Mouse (Mus musculus) heart, embryonic 12.5 days (tissue): Measurements from ENCODE around the gene Commd9. TPM values are rescaled to one million over a fixed set of nuclear protein-coding genes. Genes with fewer than 3 reads are reported as not detected.

Experiments used
- ATAC-seq: fragments of 200-750 bp; cut with Nextera tagmentation; 2 replicates; pipeline ENCODE4 v1.8.0; 2017; ENCODE audit warnings: moderate TSS enrichment, moderate library complexity; ENCODE audit not compliant: insufficient number of reproducible peaks, low FRiP score
- H3K27ac ChIP-seq: fragments of 300-500 bp; sonication (generic); 2 replicates; pipeline ENCODE4 v1.5.1; 2016; ENCODE audit warnings: mild to moderate bottlenecking, moderate library complexity; ENCODE audit not compliant: poor library complexity, severe bottlenecking
- H3K27me3 ChIP-seq: fragments of 300-500 bp; sonication (generic); replicated peaks from 2 replicates; pipeline ENCODE4 v1.6.1; 2016; ENCODE audit warnings: mild to moderate bottlenecking, moderate library complexity
- H3K36me3 ChIP-seq: fragments of 300-500 bp; sonication (generic); 2 replicates; pipeline ENCODE4 v1.6.1; 2016; ENCODE audit warnings: mild to moderate bottlenecking, moderate library complexity
- H3K4me1 ChIP-seq: fragments of 300-500 bp; sonication (generic); replicated peaks from 2 replicates; pipeline ENCODE4 v1.6.1; 2016; ENCODE audit warnings: mild to moderate bottlenecking
- H3K4me2 ChIP-seq: fragments of 300-500 bp; sonication (generic); 2 replicates; pipeline ENCODE4 v1.6.1; 2016; ENCODE audit warnings: mild to moderate bottlenecking, moderate library complexity
- H3K4me3 ChIP-seq: fragments of 300-500 bp; sonication (generic); 2 replicates; pipeline ENCODE4 v1.5.1; 2016; ENCODE audit warnings: mild to moderate bottlenecking
- H3K9ac ChIP-seq: fragments of 300-500 bp; sonication (generic); 2 replicates; pipeline ENCODE4 v1.6.1; 2016; ENCODE audit warnings: mild to moderate bottlenecking, moderate library complexity
- H3K9me3 ChIP-seq: fragments of 300-500 bp; sonication (generic); replicated peaks from 2 replicates; pipeline ENCODE4 v1.6.1; 2016; ENCODE audit warnings: mild to moderate bottlenecking, moderate library complexity
- WGBS: fragments of 180-500 bp; shearing (Covaris S2); methylation state at CpG from one replicate; pipeline ENCODE4 v1.1.7; 2016; 5-methylcytosine and 5-hydroxymethylcytosine counted together
- polyA plus RNA-seq: library from polyadenylated mRNA; unstranded; fragments of >200 nt; fragmentation: Nextera tagmentation; extraction: Ambion mirVana; gene quantifications from 2 replicates; pipeline ENCODE4 v1.2.1, GENCODE M21; 2016

Gene Commd9
- polyA plus RNA-seq, 1 experiment from 2014 or later = 50.7 TPM

- ATAC-seq = no peak
- Histone ChIP-seq H3K9me3 (0 out of 2 replicates have a peak, but pooled peaks cover 4% of the 10 kb centered on the region), H3K27ac (no peak overlapping the region), H3K9ac (no peak overlapping the region), H3K4me2 (no peak overlapping the region), H3K36me3 (no peaks in the 10 kb centered on the region), H3K4me3 (no peak overlapping the region), H3K27me3 (no peaks in the 10 kb centered on the region), H3K4me1 (peaks cover 6% of the 10 kb centered on the region; the same call in 1 of the 2 replicates)
- 86% methylated on average over 15 of the region's 15 CpGs for WGBS
These were observed 23.5 kb downstream of the Commd9 start for GRCm38 (mm10) chr2:101909326-101910080.

GRCm38 (mm10) chr2:101918518-101918917, 32.5 kb downstream of the Commd9 start:
- H3K36me3 ChIP-seq = no peaks in the 10 kb centered on the region
- no peak for ATAC-seq
- WGBS = 72% methylated on average over 7 of the region's 7 CpGs

GRCm38 (mm10) chr2:101920136-101920554, 34.1 kb downstream of the Commd9 start:
- Histone ChIP-seq H3K4me2 (no peak overlapping the region), H3K27me3 (no peaks in the 10 kb centered on the region), H3K36me3 (no peaks in the 10 kb centered on the region), H3K27ac (no peak overlapping the region), H3K9me3 (no peaks in the 10 kb centered on the region), H3K9ac (no peak overlapping the region), H3K4me3 (no peak overlapping the region), H3K4me1 (peaks cover 4% of the 10 kb centered on the region; the same call in 1 of the 2 replicates)
- WGBS = 64% methylated on average over 2 of the region's 2 CpGs
- no peak for ATAC-seq

More at GRCm38 (mm10) chr2:101918518-101918917, 32.5 kb downstream of the Commd9 start:
- H3K9me3 ChIP-seq = no peaks in the 10 kb centered on the region
- no peak overlapping the region for H3K4me3 ChIP-seq
- H3K27me3 ChIP-seq = no peaks in the 10 kb centered on the region
- peaks cover 4% of the 10 kb centered on the region; the same call in 1 of the 2 replicates for H3K4me1 ChIP-seq
- H3K9ac ChIP-seq = no peak overlapping the region
- H3K27ac ChIP-seq = no peak overlapping the region
- H3K4me2 ChIP-seq = no peak overlapping the region

- peaks cover 4% of the 10 kb centered on the region; the same call in 1 of the 2 replicates for H3K4me1 ChIP-seq
- 85% methylated on average over 4 of the region's 4 CpGs for WGBS
- no peaks in the 10 kb centered on the region for H3K36me3 ChIP-seq
- no peak overlapping the region for H3K4me3 ChIP-seq
- no peak for ATAC-seq
- H3K4me2 ChIP-seq = no peak overlapping the region
- H3K27me3 ChIP-seq = no peaks in the 10 kb centered on the region
- no peaks in the 10 kb centered on the region for H3K9me3 ChIP-seq
- H3K9ac ChIP-seq = no peak overlapping the region
- H3K27ac ChIP-seq = no peak overlapping the region
These were observed 36.3 kb downstream of the Commd9 start for GRCm38 (mm10) chr2:101922302-101922701.

GRCm38 (mm10) chr2:101923181-101923580, 37.1 kb downstream of the Commd9 start:
- Histone ChIP-seq H3K27me3 (no peaks in the 10 kb centered on the region), H3K9me3 (no peaks in the 10 kb centered on the region), H3K36me3 (no peaks in the 10 kb centered on the region), H3K4me3 (no peak overlapping the region), H3K4me2 (no peak overlapping the region), H3K4me1 (peaks cover 4% of the 10 kb centered on the region; the same call in 1 of the 2 replicates), H3K27ac (no peak overlapping the region), H3K9ac (no peak overlapping the region)
- 79% methylated on average over 4 of the region's 4 CpGs for WGBS
- no peak for ATAC-seq

- no peak overlapping the region for H3K4me3 ChIP-seq
- no peaks in the 10 kb centered on the region for H3K9me3 ChIP-seq
- H3K27me3 ChIP-seq = no peaks in the 10 kb centered on the region
- no peaks in the 10 kb centered on the region for H3K36me3 ChIP-seq
- WGBS = 87% methylated on average over 3 of the region's 3 CpGs
- H3K27ac ChIP-seq = no peak overlapping the region
- H3K4me1 ChIP-seq = no peaks in the 10 kb centered on the region
- no peak overlapping the region for H3K9ac ChIP-seq
- no peak for ATAC-seq
- H3K4me2 ChIP-seq = no peak overlapping the region
These were observed 39.1 kb downstream of the Commd9 start for GRCm38 (mm10) chr2:101925183-101925582.

GRCm38 (mm10) chr2:101925591-101926188, 39.6 kb downstream of the Commd9 start:
- 81% methylated on average over 12 of the region's 12 CpGs for WGBS
- no peak overlapping the region for H3K4me3 ChIP-seq
- H3K27ac ChIP-seq = no peak overlapping the region
- H3K36me3 ChIP-seq = no peaks in the 10 kb centered on the region
- no peak for ATAC-seq
- no peaks in the 10 kb centered on the region for H3K4me1 ChIP-seq
- H3K9me3 ChIP-seq = no peaks in the 10 kb centered on the region
- H3K9ac ChIP-seq = no peak overlapping the region
- H3K4me2 ChIP-seq = no peak overlapping the region
- no peaks in the 10 kb centered on the region for H3K27me3 ChIP-seq

GRCm38 (mm10) chr2:101932169-101932936, 46.3 kb downstream of the Commd9 start:
- 78% methylated on average over 14 of the region's 14 CpGs for WGBS

GRCm38 (mm10) chr2:101933301-101933700, 47.3 kb downstream of the Commd9 start:
- Histone ChIP-seq H3K27ac (no peak overlapping the region), H3K4me1 (no peaks in the 10 kb centered on the region), H3K9me3 (no peaks in the 10 kb centered on the region), H3K27me3 (no peaks in the 10 kb centered on the region), H3K36me3 (no peaks in the 10 kb centered on the region), H3K4me2 (no peak overlapping the region), H3K4me3 (no peak overlapping the region), H3K9ac (no peak overlapping the region)
- ATAC-seq = no peak
- WGBS = 88% methylated on average over 3 of the region's 3 CpGs

More at GRCm38 (mm10) chr2:101932169-101932936, 46.3 kb downstream of the Commd9 start:
- Histone ChIP-seq H3K9me3 (no peaks in the 10 kb centered on the region), H3K4me1 (no peaks in the 10 kb centered on the region), H3K27ac (no peak overlapping the region), H3K4me3 (no peak overlapping the region), H3K36me3 (no peaks in the 10 kb centered on the region), H3K9ac (no peak overlapping the region), H3K4me2 (no peak overlapping the region), H3K27me3 (no peaks in the 10 kb centered on the region)
- no peak for ATAC-seq

GRCm38 (mm10) chr2:101935006-101935405, 49.0 kb downstream of the Commd9 start:
- H3K9ac ChIP-seq = no peak overlapping the region
- H3K4me2 ChIP-seq = no peak overlapping the region
- no peak overlapping the region for H3K4me3 ChIP-seq
- 73% methylated on average over 1 of the region's 1 CpGs for WGBS
- no peak overlapping the region for H3K27ac ChIP-seq
- H3K36me3 ChIP-seq = no peaks in the 10 kb centered on the region
- no peaks in the 10 kb centered on the region for H3K27me3 ChIP-seq
- no peaks in the 10 kb centered on the region for H3K9me3 ChIP-seq
- ATAC-seq = no peak
- H3K4me1 ChIP-seq = no peaks in the 10 kb centered on the region
